Mouse (Mus musculus): Measurements from ENCODE around the gene Dse.
"Not testable (repeated sequence)": the region's sequence is repeated elsewhere in the genome, so short reads cannot be mapped to it uniquely, and the experiment has no call there.

Dse gene

GRCm38 (mm10) chr10:34207503-34207850 is at the start of gene Dse:
Dse (minus strand) TSS chr10:34207715.
- no peak for DNase-seq

- not testable (repeated sequence) for DNase-seq
Observed at GRCm38 (mm10) chr10:34252833-34253232, 45.3 kb upstream of the Dse start.

DNA sequence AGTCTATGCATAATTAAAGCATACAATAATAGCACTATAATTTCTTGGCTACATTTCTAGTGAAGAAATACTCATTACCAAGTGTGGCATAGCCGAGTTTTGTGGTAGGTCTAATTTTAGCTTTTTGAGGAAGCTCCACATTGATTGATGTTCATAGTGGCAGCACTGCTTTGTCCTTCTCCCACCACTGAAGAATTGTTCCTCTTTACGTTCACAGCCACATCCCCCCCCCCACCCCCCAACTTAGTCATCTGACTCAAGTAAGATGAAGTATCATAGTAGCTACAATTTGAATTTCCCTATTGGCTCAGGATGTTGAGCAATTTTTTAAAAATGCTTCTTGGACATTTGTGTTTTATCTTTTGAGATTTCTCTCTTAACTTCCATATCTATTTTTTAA is 42.1 kb upstream of the Dse start:
- no peak for DNase-seq

- DNase-seq = no peak
Observed at GRCm38 (mm10) chr10:34247757-34248156, 40.2 kb upstream of the Dse start.

DNA sequence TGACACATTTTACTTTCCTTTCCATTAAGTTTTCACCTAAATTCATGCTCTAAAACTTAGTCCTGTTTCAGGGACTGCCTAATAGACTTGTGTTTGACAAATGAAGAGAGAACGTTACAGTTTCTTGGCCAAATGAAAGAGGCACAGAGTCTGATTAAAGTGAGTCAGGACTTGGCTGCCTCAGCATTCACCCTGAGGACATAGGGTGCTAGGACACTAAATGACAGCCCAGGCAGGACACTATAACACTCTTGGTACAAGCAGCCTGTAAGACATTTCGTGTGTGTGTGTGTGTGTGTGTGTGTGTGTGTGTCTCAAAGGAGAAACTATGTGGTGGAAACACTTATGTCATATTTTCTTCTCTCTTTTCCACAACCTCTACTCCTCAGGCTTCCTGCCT is 38.6 kb upstream of the Dse start:
- no peak for DNase-seq

- DNase-seq = no peak
Observed at GRCm38 (mm10) chr10:34244745-34245144, 37.2 kb upstream of the Dse start.

GRCm38 (mm10) chr10:34238536-34238935 is 31.0 kb upstream of the Dse start:
- no peak for DNase-seq

DNA sequence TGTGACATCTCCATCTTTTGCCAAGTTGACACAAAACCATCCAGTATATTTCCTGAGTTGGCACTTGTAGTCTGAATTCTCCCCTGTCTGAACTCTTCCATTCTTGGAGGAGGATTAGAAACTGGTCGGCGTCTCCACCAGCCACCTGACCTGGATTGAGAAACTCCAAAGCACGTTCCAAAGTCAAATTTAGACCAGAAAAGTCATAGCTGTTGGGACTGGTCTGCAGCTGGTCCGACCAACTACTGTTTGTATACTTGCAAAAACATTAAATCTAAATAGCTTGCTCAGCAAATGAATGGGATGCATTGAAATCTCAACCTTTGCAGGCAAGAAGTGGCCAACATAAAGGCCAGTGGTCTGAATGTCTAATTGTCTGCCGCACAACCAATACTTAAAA is 29.1 kb upstream of the Dse start:
- no peak for DNase-seq

DNA sequence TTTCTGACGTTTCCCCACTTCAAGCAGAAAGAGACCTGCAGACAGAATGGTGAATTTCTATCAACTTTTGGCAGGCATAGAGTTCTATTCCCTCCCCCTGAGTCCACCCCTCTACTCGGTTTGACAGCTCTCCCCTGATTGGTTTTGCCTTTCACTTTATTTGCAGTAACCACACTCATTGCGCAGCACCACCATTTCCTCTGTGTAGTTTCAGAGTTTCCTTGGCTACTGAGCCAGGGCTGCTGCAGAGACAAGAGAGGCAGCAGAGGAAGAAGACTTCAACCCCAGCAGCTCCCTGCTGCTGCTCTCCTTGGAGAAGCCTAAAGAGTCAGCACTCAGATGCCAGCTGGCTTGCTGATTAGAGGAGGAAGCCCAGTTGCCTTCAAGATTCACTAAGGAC is 27.9 kb upstream of the Dse start:
- DNase-seq = no peak

- DNase-seq = no peak
Observed at GRCm38 (mm10) chr10:34233931-34234745, 26.6 kb upstream of the Dse start.

GRCm38 (mm10) chr10:34233418-34233817 is 25.9 kb upstream of the Dse start:
- no peak for DNase-seq

DNA sequence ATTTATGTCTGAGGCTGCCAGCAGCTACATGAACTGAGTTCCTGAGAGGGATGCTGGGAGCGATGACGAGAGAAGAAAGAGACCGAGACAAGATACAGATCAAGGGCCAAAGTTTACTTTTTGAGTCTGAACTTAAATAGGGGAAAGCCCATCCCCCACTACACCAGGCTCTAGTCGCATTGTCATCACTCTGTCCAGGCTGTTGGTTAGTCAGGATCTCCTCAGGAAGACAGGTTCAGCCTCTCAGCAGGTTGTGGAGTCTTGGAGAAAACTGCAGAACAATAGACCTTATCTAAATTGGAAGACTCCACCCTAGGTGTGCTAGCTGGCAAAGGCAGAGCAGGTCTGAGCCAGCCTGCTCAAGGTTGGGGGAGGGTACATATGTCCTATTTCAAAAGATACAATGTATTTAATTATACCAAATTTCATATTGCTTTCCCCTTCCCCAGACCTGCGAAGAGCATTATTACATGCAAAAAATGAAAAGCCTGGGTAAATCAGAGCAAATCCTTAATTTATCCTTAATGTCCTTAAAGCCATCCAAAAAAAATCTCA is 22.7 kb upstream of the Dse start:
- no peak for DNase-seq

GRCm38 (mm10) chr10:34229491-34229890 is 22.0 kb upstream of the Dse start:
- DNase-seq = no peak

DNA sequence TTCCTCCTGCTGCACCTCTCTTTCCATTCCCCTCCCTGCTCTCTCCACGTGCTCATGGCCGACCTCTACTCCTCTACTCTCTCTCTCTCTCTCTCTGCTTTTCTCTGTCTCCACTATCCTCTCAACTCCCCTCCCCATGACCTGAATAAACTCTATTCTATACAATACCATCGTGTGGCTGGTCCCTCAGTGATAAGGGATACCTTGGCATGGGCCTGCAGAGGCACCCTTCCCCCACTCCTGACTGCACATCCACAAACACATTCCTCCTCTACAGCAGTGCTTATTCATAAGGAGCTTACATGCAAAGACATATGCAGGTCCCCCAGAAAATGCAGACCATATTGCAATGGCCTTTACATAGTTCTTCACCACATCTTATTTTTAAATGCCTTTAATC is 16.1 kb upstream of the Dse start:
- DNase-seq = no peak

GRCm38 (mm10) chr10:34221909-34222620 is 14.6 kb upstream of the Dse start:
- DNase-seq = no peak

DNA sequence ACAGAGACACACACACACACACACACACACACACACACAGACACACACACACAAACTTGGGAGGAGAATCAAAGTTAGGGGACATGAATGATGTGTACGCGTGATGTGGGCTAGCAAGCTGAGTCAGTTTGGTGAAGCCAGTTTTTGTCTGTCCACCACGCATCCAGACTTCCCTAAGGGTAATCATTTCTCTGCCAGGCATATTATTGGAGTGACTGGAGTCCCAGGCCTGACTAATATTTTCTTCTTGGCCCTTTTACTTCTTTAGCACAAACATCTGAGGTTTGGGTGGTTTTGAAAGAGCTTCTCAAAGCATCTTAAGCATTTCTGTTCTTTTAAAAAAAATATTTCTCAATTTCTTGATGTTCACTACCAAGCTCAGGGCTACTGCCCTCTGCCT is 10.7 kb upstream of the Dse start:
- DNase-seq = no peak

- no peak for DNase-seq
Observed at GRCm38 (mm10) chr10:34215667-34216066, 8.2 kb upstream of the Dse start.

DNA sequence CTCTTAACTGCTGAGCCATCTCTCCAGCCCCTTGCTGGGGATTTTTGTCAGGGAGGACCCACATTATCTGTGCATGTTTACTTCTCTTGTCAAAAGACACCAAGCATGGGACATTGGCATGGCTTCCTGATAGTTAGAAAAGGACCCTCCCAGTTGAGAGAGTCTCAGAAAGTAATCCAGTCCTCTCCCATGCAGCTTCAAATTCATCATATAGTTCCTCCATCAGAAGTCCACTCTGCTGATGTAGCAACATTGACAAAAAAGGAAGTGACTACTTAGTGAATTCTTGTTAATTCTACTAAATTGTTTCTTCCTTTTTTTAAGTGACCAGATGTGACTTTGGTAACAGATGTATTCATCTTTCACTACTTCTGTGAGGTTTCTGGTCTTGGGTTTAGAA is 2.4 kb upstream of the Dse start:
- no peak for DNase-seq

DNA sequence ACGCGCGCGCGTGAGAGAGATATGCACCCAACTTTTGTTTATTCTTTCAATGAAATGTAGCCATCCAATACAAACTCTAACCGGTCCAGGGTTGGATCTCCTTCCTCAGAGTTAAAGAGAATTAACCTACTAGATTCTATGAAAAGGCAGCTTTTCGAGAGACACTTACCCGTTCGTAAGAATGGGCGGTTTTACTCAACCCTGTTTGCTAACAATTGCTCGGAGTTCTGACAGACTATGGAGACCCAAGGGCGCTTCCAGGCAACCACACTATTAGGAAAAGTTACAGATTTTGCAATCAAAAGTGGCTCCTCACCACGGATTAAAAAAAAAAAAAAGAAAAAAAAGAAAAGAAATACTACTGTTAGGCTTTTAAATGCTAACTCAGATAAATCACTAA is 516 bp upstream of the Dse start:
- DNase-seq = no peak

DNA sequence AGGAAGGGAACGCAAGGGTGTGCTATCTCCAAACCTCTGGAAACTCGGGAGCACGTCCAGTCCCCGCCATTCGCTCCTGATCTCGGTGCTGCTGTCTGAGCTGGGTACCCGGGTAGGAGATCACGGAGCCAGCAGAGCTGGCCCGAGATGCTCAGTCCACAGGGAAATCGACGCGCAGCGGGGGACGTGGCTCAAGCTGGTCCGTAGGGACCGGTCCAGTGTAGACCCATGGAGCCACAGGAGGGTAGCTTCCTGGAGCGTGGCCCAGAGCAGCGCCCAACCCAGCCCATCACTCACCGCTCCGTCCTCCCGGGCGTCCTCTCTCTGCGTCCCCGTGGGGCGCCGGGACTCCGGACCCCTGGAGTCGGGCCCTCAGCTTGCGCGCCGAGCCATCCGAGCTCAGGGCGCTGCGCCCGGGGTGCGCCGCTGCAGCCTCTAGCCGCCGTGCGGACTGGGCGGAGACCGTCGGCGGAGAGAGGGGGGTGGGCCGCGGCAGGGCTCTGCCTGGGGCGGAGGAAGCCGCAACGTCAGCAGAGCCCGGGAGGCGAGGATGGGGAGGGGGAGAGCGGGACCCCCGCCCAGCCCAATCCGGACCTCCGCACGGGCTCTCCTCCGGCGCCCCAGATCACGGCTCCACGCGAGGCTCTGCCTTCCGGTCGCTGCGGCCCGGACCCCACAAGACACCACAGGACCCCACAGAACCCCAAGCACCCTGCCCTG is 572 bp downstream of the Dse start:
- peak; percentile 46 for DNase-seq

- peak; percentile 32 for DNase-seq
Observed at GRCm38 (mm10) chr10:34206436-34206782, 1.1 kb downstream of the Dse start.

GRCm38 (mm10) chr10:34205825-34206224 is 1.7 kb downstream of the Dse start:
- DNase-seq = no peak

DNA sequence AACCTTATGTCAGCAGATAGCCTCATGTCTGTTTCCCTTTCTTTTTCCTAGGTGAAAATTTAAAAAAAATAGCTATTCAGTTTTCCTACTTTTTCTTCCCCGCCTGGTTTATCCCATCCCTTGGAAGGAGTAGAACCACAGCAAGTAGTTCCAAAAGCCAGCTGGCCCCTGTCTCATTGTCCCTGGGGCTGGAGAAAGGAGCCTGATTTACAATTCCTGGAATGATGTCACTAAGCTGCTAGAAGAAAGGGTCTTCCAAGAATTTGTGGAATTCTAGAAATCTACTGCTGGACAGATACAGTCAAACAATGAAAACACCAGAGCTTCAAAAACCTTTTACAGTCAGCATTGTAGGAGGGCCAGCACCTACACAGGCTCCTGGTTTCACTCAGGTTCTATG is 6.8 kb downstream of the Dse start:
- no peak for DNase-seq

DNA sequence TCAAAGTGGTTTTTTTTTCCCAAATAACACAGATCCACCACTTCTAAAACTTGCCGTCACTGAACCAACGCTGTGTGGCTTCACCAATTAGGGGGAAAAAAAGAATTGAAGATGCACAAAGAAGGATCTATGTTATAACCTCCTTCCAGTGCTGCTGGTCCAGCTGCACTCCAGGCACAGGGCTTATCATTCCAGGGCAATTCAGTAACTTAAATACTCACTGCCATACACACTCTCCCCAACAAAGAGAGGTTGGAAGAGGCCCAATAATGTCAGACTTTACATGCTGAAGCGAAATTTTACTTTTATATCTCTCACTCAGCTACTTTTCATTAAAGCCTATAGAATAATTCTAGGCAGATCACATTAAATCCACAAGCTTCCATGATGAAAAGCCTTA is 8.9 kb downstream of the Dse start:
- no peak for DNase-seq

All from thymus, postnatal 25 days (tissue).